Mouse (Mus musculus) CD4-positive helper T cell, adult 2 months (primary cell): Measurements from ENCODE around the gene Olfr56.
"Not testable (repeated sequence)": the region's sequence is repeated elsewhere in the genome, so short reads cannot be mapped to it uniquely, and the experiment has no call there.

Source experiments
- DNase-seq: peaks from one replicate; pipeline ENCODE4 v3.0.0-alpha.2; 2012; ENCODE audit warnings: low read depth, missing footprints, low spot score

Olfr56 gene

GRCm38 (mm10) chr11:49051894-49052293 lies 73.2 kb downstream of the Olfr56 start:
- not testable (repeated sequence) for DNase-seq

- DNase-seq: not testable (repeated sequence)
Measured at GRCm38 (mm10) chr11:49060061-49060460, 81.4 kb downstream of the Olfr56 start.

GRCm38 (mm10) chr11:49061865-49062264 lies 83.2 kb downstream of the Olfr56 start:
- peak; percentile 38 for DNase-seq

GRCm38 (mm10) chr11:49063713-49064469 lies 85.2 kb downstream of the Olfr56 start, which contains the start of gene Tgtp2:
TSS of gene Tgtp2 (minus strand) at chr11:49064206.
- DNase-seq: peak; percentile 76

GRCm38 (mm10) chr11:49068358-49068757 lies 89.7 kb downstream of the Olfr56 start:
- no peak for DNase-seq

- DNase-seq: not testable (repeated sequence)
Measured at GRCm38 (mm10) chr11:49076001-49076757, 97.5 kb downstream of the Olfr56 start, which contains the start of gene Ifi47. TSS of gene Ifi47 (plus strand) at chr11:49076587.

- DNase-seq: no peak
Measured at GRCm38 (mm10) chr11:49077012-49077411, 98.3 kb downstream of the Olfr56 start.

- no peak for DNase-seq
Measured at GRCm38 (mm10) chr11:49078719-49079118, 100.0 kb downstream of the Olfr56 start.

- DNase-seq: no peak
Measured at GRCm38 (mm10) chr11:49080636-49081035, 101.9 kb downstream of the Olfr56 start.

GRCm38 (mm10) chr11:49081356-49081755 lies 102.7 kb downstream of the Olfr56 start:
- DNase-seq: peak; percentile 70

GRCm38 (mm10) chr11:49081886-49082285 lies 103.2 kb downstream of the Olfr56 start:
- DNase-seq: no peak

- DNase-seq: peak; percentile 68
Measured at GRCm38 (mm10) chr11:49083146-49083545, 104.5 kb downstream of the Olfr56 start.

GRCm38 (mm10) chr11:49083808-49084207 lies 105.1 kb downstream of the Olfr56 start:
- no peak for DNase-seq

- DNase-seq: no peak
Measured at GRCm38 (mm10) chr11:49084385-49084784, 105.7 kb downstream of the Olfr56 start.

- DNase-seq: peak; percentile 75
Measured at GRCm38 (mm10) chr11:49084875-49085274, 106.2 kb downstream of the Olfr56 start.

GRCm38 (mm10) chr11:49086858-49087361 lies 108.2 kb downstream of the Olfr56 start:
- peak; percentile 68 for DNase-seq

GRCm38 (mm10) chr11:49087830-49088616 lies 109.3 kb downstream of the Olfr56 start:
- peak; percentile 72 for DNase-seq

- DNase-seq: peak; percentile 52
Measured at GRCm38 (mm10) chr11:49088990-49089652, 110.4 kb downstream of the Olfr56 start.

- DNase-seq: peak; percentile 55
Measured at GRCm38 (mm10) chr11:49089735-49090507, 111.2 kb downstream of the Olfr56 start.

- peak; percentile 60 for DNase-seq
Measured at GRCm38 (mm10) chr11:49090551-49090950, 111.9 kb downstream of the Olfr56 start.
